Mouse (Mus musculus) cerebellum, adult 9-11 months (tissue): ENCODE results near the gene Gm49776.

Source experiments
- DNase-seq: peaks from one replicate; pipeline ENCODE4 v3.0.0; 2022

Gm49776 gene

DNA sequence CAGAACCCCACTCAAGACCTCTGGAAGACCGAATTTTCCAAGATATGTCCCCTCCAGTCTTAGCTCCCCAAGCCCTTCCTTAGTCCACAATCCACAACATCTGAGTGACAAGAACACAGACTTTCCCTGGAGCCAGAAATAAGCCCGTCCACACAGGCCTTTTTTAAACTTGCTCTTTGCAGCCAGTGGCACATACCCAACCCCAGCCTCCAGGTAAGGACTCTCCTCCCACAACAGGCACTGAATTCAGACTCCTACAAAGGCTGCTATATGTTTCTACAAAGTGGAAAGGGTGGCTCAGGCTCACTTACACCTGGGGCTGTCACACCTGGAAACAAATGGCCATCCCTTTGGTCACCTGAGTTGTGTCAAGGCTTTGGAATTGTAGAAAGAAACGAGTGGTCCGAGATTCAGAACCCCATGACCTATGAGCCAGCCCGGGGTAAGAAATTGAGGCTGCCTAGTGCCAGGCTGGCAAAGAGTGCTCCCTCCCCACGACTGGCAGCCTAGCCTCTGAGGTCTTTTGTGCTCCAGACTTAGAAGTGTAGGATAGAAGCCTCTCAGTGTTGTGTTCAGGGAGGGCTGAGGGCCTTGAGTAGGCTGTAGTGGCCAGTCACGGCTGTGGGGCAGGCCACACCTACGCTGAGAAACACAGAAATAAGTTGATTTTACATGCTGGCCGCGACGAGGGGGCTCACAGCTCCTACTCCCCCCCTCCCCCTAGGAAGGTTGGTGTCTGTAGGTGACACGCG lies 24.0 kb downstream of the Gm49776 start:
- no peak for DNase-seq

DNA sequence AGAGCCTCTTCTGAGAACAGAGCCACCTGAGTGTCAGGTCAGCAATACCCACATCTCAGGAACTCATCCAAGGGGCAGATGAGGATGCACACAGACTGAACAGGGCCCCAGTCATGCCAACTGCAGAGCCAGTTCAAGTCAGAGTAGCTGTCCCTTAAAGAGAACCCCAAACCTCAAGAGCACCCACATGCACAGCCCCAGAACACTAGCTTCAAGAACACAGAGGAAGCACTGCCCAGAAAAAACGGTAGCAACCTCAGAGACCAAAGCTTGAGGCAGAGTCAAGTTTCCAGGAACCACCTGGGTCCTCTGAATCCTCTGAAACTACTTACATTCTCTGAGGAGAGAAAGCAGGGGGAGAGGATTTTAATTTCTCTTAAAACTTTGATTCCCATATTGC lies 24.7 kb downstream of the Gm49776 start:
- DNase-seq: peak; percentile 40

DNA sequence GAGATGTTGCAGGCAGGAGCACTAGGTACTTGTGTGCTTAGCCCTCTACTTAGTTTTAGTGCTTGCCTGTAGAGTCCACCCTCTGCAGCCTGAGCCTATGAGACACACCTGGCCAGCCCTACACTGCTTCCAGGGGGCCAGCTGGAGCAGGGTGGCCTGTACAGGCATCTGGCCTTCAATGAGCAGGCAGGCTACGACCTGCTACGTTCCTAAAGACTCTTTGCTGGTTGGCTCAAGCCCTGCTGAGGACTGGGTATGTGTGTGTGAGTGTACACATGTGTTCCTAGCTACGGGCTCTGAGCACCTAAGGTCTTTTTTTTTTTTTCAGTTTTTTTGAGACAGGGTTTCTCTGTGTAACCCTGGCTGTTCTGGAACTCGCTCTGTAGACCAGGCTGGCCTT lies 26.7 kb downstream of the Gm49776 start:
- DNase-seq: no peak

DNA sequence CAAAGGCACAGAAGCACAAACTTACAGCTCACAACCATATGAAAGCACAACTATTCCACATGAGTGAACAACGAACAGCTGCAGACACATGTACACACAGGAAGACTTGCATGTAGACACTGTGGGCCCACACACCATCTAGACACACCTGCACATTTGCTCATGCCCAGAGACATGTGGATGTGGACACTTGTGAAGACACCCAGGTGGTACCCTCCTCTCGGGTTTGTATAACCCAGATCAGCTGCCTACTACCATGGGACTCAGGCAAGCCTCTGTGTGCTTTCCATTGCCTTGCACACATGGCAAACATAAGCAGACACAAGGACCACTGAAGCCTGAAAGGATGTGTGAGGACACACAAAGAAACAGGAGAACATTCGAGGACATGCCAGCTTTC lies 27.1 kb downstream of the Gm49776 start:
- DNase-seq: no peak

DNA sequence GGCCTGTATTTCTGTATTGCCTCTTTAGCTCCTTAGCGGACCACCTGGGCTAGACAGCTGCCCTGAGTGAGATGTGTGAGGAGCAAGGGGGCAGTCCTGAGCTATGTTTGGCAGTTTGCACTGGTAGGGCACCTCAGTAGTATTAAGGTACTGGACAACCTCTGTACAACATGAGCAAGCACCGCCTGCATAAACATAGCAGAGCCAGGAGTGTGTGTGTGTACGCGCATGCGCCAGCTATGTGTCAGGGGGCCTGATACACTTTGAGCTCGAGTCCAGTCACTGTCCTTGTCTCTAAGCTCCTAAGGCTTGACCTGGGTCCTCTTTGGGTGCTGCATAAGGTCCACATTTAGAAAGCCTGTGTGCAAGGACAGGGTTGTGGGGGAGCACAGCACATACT lies 27.5 kb downstream of the Gm49776 start:
- no peak for DNase-seq

DNA sequence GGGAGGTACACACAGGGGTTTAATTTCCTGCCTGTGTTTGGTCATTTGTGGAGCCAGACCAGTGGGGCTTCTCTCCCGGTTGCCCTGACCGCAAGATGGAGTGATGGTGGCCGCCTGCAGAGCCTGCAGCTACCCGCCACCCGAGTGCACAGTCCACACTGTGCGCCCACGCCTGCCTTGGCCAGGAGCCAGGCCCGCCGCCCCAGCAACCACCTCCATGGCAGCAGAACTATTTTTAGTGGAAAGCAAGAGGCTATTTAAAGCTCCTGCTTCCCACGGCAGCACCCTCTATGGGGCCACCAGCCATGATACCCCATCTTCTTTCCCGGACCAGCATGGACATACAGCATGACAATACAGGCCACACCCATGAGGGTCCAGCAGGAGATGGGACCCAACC lies 28.5 kb downstream of the Gm49776 start:
- DNase-seq: peak; percentile 83

DNA sequence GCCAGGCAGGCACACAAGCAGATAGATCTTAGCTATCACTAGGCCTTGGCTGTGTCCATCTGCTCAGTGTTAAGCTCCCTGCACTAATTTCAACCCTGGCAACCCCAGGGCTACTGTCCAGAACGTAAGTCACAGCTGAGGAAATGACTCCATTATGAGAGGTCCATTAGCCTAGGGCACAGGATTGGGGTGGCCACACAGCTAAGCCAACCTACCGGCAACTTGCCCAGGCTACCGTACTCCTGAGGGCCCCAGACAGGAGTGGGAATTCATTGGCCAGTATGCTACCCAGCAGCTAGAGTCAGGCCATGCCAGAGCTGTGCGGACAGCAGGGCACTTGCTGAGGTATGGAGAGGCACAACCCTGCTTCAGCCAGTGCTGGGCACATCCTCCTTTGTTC lies 29.3 kb downstream of the Gm49776 start:
- DNase-seq: peak; percentile 85

DNA sequence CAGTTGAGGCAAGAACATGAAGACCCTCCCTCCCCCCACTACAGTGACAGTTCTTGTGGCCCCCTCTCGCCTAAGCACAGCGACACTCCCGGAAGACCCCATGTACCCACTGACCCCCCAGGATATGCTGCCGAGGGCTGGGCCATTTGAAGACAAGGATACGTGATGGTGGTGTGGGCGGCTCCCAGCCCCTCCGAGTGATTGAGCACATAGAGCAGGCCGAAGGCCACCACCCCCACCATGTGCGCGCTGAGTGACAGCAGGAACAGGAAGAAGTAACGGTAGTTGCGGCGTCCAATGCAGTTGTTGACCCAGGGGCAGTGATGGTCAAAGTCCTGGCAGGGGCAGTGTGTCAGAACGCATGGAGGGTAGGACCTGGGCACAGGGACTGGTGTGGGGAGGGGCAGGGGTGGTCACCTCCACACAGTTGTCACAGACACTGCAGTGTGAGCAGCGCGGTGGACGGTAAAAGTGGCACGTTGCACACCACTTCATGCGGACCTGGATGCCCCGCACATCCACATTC lies 30.2 kb downstream of the Gm49776 start:
- DNase-seq: peak; percentile 53

DNA sequence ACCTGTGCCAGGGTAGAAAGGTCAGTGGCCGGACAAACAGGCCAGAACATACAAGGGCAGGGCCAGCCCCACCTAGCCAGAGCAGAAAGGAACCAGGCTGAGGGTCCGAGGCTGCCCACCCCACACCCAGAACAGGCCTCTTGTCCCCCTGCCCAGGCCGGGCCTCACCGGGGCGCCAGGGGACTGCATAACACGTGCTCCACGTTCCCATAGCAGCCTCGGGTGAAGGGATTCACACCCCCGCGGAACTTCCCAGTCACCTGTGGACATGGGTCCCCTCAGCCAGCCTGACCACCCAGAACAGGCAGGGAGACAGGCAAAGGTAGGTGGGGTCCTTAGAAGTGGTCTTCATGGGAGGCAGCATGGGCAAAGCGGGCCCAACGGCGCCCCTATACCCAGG lies 30.9 kb downstream of the Gm49776 start:
- peak; percentile 39 for DNase-seq

DNA sequence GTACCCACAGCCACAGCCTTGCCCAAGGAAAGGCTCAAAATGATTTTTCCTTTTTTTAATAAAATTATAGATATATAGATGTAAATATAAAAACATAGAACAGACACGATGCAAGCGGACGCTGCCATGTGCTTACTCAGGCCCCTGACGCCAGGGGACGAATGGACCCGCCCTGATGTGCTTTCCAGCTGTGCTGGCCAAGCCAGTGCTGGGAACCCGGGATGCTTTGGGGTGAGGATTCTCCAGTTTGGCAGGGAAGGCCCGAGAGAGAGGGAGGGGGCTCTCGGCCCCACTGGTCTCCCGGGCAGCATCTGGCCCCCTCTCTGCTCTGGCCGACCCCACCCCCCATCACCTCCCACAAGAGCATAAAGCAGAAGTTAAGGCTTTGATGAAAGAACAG lies 35.9 kb downstream of the Gm49776 start:
- no peak for DNase-seq

DNA sequence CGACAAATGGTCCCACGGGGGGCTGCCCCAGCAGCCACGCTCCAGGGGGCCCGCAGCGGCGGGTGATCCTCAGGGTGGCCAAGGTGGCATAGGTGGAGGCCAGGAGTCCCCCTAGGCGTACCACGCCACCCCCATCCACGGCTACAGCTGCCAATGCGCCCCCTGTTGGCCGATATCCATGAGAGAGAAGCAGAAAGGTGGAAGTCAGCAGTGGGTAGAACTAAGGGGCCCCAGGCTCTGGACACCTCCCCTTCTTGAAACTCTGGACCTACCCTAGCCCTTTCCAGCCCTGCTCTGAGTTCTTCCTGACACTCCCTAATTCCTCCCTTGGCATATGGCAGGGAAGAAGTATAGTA lies 36.6 kb downstream of the Gm49776 start:
- DNase-seq: no peak

DNA sequence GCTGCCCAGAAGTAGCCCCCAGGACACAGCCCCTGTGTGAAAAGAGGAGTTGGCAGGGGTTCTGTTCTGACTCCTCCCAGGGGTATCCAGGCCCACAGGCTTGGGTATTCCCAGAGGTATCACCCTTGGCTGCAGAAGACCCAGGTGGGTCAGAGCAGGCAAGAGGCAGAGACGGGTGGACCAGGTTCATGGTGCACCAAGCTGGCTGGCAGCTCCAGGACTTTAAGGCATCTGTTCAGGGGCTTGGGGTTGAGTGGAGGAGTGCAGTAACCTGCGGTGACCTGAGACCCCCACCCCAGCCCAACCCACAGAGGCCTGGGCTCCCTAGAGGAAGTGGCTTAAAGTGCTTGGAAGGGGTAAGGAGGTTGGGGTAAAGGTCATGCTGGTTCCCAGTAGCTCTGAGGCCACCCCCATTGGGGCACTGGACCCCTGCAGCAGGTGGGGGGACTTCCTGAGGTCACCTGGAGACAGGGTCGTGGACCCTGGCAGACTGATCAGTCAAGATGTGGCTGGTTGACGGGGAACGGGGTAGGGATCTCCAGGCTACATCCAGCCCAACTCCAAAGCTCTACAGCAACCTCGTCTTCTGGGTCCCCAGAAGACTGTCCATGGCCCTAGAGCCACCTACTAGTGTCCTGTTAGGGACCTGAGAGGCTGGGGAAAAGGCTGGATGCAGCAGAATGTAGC lies 37.1 kb downstream of the Gm49776 start:
- no peak for DNase-seq

DNA sequence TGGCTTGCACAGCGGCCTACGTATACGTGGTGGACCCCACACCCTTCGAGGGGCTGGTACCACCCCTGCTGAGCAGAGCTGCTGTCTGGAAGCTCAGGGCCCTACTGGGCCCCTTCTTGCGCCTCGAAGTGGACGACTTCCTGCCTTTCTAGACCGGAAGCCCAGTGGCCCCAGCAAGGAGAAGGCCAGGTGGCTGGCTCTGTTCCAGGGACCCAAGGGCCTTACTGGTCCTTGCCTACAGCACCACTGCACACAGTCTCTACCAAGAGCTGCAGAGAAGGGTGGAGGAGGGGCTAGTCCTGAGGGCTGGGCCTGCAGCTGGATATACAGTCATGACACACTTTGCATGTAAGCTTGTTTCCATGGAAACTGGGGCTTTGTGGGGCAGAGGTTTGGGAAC lies 38.1 kb downstream of the Gm49776 start:
- DNase-seq: peak; percentile 42

DNA sequence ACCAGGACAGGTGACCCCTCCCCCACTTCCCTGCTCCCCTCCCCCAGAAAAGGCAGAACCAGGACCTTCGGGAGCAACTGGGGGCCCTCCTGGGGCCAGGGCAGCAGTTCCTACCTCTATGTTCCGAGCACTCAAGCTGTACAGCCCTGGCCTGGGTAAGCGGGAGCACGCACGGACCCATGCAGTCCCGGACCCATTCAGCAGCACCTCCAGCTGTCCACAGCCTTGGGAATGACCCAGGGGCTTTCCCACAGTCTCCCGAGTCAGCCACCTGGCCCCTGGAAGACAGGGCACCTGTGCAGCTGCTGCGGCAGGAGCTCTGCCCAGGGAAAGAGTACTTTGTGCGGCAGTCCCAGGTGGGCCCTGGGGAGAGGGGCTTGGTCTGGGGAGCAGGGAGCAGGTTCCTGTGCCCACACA lies 39.5 kb downstream of the Gm49776 start:
- no peak for DNase-seq

DNA sequence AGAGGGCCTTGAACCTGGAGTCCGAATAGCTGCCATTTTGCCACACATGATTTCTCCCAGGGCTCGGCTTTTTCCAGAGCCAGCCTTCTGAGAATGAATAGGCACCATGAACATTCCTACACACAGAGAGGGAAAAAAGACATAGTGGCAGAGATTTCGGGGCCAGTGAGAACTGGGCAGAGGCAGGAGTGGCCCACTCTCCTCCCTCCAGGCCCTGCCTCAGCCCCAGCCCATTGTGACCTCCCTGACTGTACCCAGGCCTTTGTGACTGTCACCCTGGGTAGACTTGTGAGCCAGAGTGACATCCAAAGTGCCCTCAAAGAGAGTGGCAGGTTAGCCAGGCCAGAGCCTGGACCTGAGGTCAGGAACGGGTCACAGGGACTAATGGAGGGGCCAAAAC lies 40.5 kb downstream of the Gm49776 start, which contains the start of gene Ccdc188:
Gene Ccdc188, plus strand, starts transcription at position 301 of the 400 bp plus-strand sequence.
- DNase-seq: no peak

DNA sequence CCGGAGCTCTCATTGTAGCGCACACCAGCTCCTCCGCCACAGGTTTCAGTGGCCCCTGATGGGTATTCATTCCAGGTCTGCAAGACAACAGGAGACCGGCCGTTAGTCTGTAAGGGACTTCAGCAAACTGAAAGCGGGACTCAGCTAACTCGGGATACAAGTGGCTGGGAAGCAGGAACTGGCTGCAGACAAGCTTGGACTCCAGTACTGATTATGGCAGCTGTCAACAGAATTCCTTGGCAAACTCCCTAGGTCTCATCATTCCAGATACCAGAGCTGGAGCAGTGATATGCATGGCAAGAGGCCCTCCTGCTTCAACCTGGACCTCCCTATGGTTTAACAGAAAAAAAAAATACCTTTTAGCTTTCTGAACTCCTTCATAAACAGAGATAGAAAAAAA lies 43.3 kb downstream of the Gm49776 start:
- DNase-seq: no peak

DNA sequence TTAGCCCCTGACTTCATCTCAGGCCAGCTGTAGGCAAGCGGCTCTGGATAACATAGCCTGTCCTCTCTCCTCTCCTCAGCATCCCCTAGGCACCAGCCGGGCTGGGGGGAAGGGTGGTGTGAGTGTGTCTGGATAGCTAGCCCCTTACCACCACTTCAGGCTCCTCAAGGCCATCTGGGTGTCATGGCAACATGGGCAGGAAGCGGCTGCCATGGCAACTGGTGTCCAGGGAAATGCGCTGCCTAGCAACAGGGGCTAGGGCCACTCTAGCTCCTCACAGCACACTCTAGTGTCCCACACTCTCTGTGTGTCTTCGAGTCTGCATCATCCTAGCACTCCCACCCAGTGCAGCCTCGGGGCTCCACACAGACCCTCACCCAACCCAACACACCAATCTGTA lies 44.4 kb downstream of the Gm49776 start:
- peak; percentile 42 for DNase-seq

DNA sequence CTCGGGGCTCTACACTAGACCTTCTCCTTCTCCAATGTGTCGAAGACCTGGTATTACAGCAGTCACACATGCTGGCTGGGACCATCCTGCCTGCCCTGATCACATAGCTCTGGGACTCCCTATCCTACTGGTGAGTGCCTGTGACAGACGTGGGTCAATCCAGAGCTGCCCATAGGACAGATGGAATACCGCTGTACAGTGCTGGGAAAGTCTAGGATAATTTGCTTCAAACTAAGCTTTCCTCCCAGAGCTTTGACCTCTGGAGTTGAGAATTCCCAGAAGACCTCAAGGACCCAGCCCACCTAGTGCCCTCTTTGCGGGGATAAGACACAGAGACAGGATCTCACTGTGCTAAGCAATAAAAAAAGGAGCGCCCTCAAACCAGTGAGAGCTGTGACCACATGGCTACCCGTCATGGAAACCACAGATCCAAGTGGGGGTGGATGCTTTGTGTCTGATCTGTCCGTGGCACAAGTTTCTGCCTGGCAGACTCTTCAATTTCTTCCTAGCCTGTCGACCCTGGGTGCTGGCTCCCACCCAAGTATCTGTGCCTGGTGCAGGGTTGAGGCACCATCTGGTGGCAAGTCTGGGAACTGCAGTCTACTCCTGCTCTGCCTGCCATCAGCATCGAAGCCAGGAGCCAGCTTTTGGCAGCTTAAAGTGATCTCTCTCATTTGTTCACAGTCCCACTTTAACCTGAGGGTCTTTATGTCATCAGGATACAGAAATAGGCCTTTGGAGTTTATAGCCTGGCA lies 46.5 kb downstream of the Gm49776 start:
- DNase-seq: peak; percentile 87

DNA sequence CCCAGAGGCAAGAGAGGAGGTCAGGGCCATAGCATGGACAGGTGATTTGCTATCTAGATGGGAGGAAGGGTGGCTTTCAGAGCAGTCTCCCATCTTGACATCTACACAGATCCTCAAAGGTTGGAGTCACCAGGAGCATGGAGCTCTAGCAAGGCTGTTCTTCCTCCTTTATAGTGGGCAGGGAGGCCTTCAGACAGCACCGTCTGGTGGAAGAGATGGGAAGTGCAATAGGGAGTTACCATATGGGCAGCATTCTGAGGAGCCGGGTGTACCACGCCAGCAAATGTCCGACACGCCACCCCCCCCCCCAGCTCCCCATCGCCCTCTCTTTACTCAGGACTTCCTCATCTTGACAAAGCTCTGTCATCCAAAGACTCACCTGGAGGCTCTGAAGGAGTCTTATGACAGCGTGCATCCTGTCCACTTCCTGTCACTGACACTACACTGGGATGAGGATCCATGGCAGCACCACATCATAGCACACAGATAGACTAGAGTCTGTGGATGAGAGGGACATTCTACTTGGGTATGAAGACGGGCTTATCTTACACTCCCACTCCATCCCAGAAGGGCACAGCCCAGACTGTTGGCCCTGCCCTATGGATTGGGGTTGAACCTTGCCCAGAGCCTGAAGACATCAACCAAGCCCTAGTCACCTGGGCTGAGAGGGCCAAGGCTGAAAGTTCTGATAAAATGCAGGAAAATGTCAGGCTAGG lies 47.3 kb downstream of the Gm49776 start:
- DNase-seq: peak; percentile 77

DNA sequence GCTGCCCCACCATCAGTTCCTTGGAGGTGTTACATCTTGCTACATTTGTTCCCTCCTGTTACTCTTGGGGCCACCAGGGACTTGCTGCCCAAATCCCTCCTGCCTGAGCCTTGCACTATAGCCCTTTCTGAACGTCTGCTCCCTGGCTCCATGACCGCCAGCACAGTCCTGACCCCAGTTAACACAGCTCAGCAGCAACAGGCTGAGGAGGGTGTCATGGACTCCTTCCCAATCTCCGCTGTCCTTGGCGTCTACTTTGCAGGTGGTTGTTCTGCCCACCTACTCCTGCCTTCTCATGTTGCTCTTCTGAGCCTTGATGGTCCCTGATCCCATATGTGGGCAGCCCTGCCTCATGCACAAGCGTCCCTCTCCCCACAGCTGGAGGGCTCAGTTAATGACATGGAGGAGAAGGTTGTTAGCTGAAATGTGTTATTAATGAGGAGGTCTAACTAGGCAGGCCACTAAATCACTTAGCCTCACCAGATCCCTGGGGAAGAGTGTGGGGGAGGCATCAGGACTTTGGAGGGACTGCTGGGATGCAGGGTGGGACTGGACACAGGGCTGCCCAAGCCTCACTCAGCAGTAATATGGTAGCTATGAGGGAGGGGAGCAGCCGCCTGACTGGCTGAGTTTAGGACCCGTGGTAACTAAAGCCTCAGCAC lies 54.6 kb downstream of the Gm49776 start:
- no peak for DNase-seq

DNA sequence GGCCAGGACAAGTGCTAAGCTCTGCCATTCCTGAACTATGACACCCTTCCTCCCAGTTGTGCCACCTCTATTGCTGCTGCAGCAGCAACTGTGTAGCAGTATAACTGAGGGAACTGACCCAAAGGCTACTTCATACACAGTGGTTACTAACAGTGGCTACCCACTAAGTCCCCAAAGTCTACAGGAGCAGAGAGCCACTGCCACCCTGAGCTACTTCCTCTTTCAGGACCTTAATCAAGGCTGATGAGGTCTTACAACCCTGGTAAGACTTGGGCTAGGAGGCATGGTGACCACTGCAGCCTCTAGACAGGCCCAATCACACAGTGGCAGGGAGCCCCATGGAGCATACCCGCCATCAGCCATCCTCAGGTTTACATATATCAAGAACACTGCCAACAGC lies 56.1 kb downstream of the Gm49776 start:
- no peak for DNase-seq

DNA sequence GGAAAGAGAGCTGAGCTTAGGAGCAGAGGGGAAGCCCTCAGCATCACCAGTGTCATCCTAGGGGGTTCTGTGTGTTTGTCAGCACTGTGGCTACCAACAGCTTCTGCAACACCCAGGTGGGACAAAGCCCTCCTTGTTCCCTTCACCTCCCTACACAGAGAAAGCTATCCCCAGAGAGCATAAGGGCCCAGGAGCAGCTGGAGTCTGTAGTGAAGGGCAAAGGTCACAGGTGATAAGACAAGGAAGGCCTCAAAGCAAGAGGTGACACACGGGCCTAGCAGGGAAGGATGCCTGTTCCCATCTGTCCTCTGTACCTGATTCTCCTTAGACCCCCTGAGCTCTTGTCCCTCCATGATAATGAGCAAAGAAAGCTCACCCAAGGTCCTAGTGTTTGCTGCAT lies 56.5 kb downstream of the Gm49776 start:
- DNase-seq: no peak
